Mouse (Mus musculus) Muller cell, postnatal 12 days (primary cell): ENCODE results near the gene Slc45a1.

Experiments used
- DNase-seq: peaks from one replicate; pipeline ENCODE4 v3.0.0-alpha.2; 2015; ENCODE audit errors: inconsistent ontology term

The Slc45a1 gene

DNA sequence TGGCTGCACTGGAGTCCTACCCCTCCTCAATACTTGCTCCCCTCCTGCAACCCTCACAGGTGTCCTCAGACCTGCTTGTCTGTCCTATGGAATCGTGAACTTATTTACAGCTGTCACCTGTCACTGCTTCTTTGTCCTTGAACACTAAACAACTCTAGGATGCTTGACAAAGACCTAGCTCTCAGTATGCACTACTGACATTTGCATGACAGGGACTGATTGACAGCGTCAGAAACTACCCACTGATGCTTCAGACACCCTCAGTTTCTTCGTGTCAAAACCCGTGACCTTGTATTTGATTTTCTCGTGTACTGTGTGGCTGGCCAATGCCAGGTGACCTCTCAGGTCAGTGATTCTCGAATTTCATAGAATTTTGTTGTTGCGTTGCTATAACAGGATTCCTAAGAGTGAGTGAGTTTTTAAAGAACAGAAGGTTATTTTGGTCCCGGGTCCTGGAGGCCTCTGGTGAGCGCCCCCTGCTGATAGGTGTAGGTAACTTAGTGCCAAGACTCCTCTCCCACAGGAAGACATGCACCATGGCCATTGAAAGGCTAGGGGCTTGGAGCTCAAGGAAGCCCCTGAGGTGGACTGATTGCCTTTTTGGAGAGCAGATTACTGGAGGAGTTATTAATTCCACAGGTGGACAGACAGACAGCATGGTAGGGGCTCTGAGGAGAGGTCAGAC, 8.1 kb upstream of the Slc45a1 start:
- DNase-seq, result no peak

GRCm38 (mm10) chr4:150656504-150656903, 4.5 kb upstream of the Slc45a1 start:
- DNase-seq, result no peak

GRCm38 (mm10) chr4:150655989-150656388, 4.0 kb upstream of the Slc45a1 start:
- peak; percentile 85 for DNase-seq

- no peak for DNase-seq
Measured at GRCm38 (mm10) chr4:150653072-150653599, 1.2 kb upstream of the Slc45a1 start.

DNA sequence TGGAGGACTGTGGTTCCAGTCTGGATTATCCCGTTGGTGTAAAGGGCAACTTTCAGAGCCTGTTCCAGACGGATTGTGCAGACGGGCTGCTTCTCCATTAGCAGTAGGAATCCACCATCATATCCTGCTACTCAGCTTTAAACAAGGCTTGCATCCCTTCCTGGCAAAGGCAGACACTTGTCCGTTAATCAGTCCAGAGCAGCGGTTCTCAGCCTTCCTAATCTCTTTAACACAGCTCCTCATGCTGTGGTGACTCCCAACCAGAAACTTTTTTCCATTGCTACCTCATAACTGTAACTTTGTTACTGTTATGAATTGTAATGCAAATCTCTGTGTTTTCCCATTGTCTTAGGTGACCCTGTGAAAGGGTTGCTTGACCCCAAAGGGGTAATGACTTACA, 2.6 kb downstream of the Slc45a1 start:
- no peak for DNase-seq

DNA sequence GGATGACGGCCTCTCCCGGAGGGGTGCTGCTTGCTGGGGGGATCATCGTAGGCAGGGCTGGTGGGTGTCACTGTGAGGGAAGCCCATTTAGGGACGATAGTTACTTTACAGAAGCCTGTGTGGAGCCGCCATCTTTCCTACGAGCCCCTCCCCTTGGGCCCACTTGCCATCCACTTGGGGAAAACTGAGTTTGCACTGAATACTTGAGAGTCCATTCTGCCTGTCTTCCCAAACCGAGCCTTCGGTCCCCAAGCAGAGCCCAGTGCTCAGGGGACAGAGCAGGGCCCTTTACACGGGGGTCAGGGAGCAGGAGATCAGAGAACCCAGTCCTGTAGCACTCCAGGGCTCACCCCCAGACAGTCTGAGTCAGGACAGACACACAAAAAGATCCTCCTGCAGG, 7.7 kb downstream of the Slc45a1 start:
- DNase-seq, result no peak

DNA sequence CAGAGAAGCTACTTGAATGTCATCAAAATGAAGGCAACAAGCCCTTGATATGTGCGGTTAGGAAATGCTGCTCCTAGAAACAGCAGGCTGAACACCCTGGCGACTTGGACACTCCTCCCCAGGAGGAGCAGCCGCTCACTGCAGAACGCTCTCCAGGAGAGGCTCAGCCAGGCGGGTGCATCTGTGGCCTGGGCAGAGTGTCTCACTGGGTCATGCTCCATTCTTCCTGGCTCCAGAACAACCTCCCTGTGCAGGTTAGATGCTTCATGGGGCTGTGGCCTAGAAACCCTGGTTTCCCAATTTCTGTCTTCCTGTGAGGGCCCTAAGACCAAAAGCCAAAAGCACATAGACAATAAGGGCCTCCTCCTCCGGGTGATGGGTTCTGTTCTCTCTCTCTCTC, 15.3 kb downstream of the Slc45a1 start:
- DNase-seq, result no peak

DNA sequence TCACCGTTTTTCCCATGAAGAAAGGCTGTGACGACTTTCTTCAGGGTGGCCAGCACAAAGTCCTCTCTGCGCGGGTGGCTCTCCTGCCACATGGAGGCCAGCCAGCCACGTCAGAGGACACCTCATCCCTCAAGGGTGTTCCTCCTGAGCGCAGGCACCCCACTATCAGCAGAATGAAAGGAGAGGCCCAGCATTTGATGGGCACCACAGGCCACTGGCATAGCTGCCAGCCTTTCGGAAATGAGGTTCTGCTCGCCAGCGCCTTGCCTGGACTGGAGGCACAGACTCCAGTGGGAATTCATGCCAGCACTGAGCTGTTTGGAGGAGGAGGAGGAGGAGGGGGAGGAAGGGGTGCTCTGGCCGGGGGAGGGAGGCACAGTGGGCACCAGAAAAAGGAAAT, 16.4 kb downstream of the Slc45a1 start:
- DNase-seq, result no peak

GRCm38 (mm10) chr4:150629266-150629665, 22.7 kb downstream of the Slc45a1 start:
- no peak for DNase-seq

GRCm38 (mm10) chr4:150625951-150626732, 25.8 kb downstream of the Slc45a1 start:
- peak; percentile 24 for DNase-seq

DNA sequence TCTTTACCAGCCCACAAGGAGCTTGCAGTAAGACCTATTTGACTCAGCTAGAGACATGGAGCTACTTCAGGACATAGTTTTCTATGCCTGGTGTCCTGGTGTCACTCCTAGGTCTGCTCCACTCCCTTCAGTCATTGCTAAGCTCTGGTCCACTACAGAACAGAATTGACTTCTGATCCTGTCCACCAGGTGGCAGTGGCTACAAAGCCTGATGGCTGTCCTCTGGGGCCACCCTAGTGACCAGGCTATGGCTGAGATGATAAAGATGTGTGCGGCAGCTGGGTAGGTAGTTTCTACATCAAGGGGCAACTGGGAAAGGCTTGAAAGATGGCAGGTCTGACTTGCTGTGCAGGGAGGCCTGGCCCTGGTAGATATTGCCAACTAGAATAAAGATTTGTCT, 26.5 kb downstream of the Slc45a1 start:
- DNase-seq, result peak; percentile 50

DNA sequence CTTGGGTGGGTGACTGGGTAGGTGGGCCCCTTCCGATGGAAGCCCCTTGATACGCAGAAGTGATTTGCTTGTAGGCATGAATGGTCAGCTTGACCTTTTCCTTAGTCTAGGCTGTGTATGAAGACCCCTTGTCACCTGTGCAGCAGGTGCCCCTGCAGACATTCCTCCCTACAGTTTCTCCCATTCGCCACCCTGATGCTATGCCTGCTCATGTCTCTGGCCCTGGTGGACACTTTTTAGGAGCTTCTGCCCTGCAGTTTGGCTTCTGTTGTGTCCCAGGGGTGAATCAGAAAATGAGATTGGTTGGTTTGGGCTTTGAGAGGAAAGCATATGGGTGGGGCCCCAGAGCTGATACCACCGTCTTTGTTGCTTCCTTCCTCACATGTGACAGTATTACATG, 27.0 kb downstream of the Slc45a1 start:
- no peak for DNase-seq

DNA sequence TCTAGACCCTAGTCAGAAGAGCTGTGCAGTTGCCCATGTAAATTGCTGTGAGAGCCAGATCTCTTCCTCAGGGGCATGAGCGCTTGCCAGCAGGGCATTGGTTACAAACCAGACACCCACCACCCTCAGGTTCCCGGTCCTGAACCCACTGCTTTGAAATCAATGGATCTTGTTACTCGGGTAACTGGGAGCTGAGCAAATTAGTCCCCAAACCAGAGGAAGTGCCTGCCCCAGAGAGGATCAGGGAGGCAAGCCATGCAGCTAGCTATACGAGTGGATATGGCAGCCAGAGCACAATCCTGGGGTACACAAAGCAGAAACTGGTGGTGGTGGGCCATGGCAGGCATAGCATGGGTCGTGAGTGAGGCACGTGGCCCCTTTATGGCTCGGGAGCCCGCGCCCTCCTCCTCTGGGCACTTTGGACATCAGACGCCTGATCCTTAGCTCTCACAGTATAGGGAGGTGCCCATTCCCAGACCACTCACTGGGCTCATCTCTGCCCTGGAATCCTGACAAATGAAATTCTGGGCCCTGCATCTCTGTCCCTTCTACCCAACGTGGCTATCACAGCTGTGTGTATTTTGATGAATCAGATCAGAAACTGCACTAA, 27.7 kb downstream of the Slc45a1 start:
- DNase-seq, result no peak

DNA sequence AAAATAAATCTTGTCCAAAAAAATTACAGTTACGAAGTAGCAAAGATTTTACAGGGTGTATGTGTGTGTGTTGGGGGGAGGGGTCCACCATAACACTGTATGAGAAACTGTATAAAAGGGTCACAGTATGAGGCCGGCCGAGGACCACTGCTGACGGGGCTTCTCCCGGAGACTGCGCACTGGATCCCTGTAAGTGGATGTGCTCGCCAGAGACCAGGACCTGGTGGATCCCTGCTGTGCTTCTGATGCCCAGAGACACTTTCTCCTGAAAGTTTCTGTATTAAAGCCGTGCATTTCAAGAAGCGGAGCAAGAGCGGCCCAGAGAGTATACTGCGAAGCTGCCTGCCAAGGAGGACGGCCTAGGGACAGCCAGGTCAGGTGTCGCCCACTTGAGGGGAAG, 29.3 kb downstream of the Slc45a1 start:
- no peak for DNase-seq

DNA sequence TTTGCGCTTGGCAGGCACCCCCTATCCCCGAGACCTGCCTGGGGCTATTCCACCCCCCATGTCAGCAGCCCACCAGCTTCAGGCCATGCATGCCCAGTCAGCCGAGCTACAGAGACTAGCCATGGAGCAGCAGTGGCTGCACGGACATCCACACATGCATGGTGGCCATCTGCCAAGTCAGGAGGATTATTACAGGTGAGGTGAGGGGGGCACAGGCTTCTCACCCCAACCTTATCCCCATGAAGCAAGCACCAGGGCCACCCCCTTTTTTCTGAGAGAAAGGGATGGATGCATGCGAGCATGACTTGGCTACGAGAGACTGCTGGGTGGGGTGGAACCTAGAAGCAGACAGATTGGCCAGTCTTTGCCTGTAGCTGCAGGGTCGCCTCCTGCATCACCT, 33.0 kb downstream of the Slc45a1 start:
- no peak for DNase-seq

DNA sequence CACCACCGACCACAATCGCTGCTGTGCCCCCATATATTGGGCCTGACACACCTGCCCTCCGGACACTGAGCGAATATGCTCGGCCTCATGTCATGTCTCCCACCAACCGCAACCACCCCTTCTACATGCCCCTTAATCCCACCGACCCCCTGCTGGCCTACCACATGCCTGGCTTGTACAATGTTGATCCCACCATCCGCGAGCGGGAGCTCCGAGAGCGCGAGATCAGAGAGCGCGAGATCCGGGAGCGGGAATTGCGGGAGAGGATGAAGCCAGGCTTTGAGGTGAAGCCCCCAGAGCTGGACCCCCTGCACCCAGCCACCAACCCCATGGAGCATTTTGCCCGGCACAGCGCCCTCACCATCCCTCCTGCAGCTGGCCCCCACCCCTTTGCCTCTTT, 35.1 kb downstream of the Slc45a1 start:
- no peak for DNase-seq

- no peak for DNase-seq
Measured at GRCm38 (mm10) chr4:150616029-150616420, 35.9 kb downstream of the Slc45a1 start.

- no peak for DNase-seq
Measured at GRCm38 (mm10) chr4:150615251-150616028, 36.5 kb downstream of the Slc45a1 start.

- no peak for DNase-seq
Measured at GRCm38 (mm10) chr4:150613715-150614114, 38.3 kb downstream of the Slc45a1 start.

- DNase-seq, result no peak
Measured at GRCm38 (mm10) chr4:150608670-150609069, 43.3 kb downstream of the Slc45a1 start.

GRCm38 (mm10) chr4:150606449-150607161, 45.4 kb downstream of the Slc45a1 start:
- no peak for DNase-seq
